Mouse (Mus musculus) midbrain, embryonic 11.5 days (tissue): ENCODE measurements around the gene Rnf214. TPM values are rescaled to one million over a fixed set of nuclear protein-coding genes. Genes with fewer than 3 reads are reported as not detected.
A peak's percentile ranks its signal among the peaks of the same experiment; 100 is the strongest.

Experiments
- ATAC-seq: fragments of 200-750 bp; cut with Nextera tagmentation; 2 replicates; pipeline ENCODE4 v1.8.0; 2017; ENCODE audit warnings: moderate TSS enrichment, moderate library complexity; ENCODE audit not compliant: low FRiP score
- DNase-seq: peaks from one replicate; pipeline ENCODE4 v3.0.0; 2015; ENCODE audit warnings: low spot score; ENCODE audit errors: missing footprints
- H3K27ac ChIP-seq: fragments of 300-500 bp; sonication (generic); 2 replicates; pipeline ENCODE4 v1.5.1; 2014; ENCODE audit warnings: low read depth, low read length
- H3K27me3 ChIP-seq: fragments of 300-500 bp; sonication (generic); 2 replicates; pipeline ENCODE4 v1.6.1; 2014; ENCODE audit warnings: mild to moderate bottlenecking, low read length, moderate library complexity, mixed read lengths; ENCODE audit not compliant: control insufficient read depth, insufficient read depth
- H3K36me3 ChIP-seq: fragments of 300-500 bp; sonication (generic); 2 replicates; pipeline ENCODE4 v1.6.1; 2014; ENCODE audit warnings: mild to moderate bottlenecking, low read length, moderate library complexity, mixed read lengths; ENCODE audit not compliant: control insufficient read depth, insufficient read depth
- H3K4me1 ChIP-seq: fragments of 300-500 bp; sonication (generic); 2 replicates; pipeline ENCODE4 v1.6.1; 2014; ENCODE audit warnings: low read length; ENCODE audit not compliant: control insufficient read depth, insufficient read depth
- H3K4me2 ChIP-seq: fragments of 300-500 bp; sonication (generic); 2 replicates; pipeline ENCODE4 v1.6.1; 2014; ENCODE audit warnings: mild to moderate bottlenecking, moderate library complexity
- H3K4me3 ChIP-seq: fragments of 300-500 bp; sonication (generic); 2 replicates; pipeline ENCODE4 v1.5.1; 2014; ENCODE audit warnings: low read depth, low read length
- H3K9ac ChIP-seq: fragments of 300-500 bp; sonication (generic); 2 replicates; pipeline ENCODE4 v1.6.1; 2014; ENCODE audit warnings: low read length
- H3K9me3 ChIP-seq: fragments of 300-500 bp; sonication (generic); 2 replicates; pipeline ENCODE4 v1.6.1; 2016; ENCODE audit warnings: low read length; ENCODE audit not compliant: control insufficient read depth
- WGBS: fragments of 180-500 bp; shearing (Covaris S2); extraction: QIAGEN DNeasy Blood & Tissue Kit; methylation state at CpG from one replicate; pipeline ENCODE4 v1.1.7; 2014; 5-methylcytosine and 5-hydroxymethylcytosine counted together
- polyA plus RNA-seq: library from polyadenylated mRNA; unstranded; fragments of >200 nt; fragmentation: Nextera tagmentation; extraction: Ambion mirVana; gene quantifications from 2 replicates; pipeline ENCODE4 v1.2.1, GENCODE M21; 2014

Gene Rnf214
- polyA plus RNA-seq, 1 experiment from 2014 or later: 73.4 TPM

GRCm38 (mm10) chr9:45938952-45939637 lies 32.4 kb upstream of the Rnf214 start:
- H3K36me3 ChIP-seq: peaks cover 7% of the 10 kb centered on the region
- no peak overlapping the region for H3K27ac ChIP-seq
- no peak overlapping the region for H3K4me2 ChIP-seq
- DNase-seq (no peak), ATAC-seq (no peak)
- no peaks in the 10 kb centered on the region for H3K27me3 ChIP-seq
- H3K9ac ChIP-seq: no peak overlapping the region
- 91% methylated on average over 15 of the region's 15 CpGs for WGBS
- no peaks in the 10 kb centered on the region for H3K4me1 ChIP-seq
- H3K4me3 ChIP-seq: no peak overlapping the region
- no peaks in the 10 kb centered on the region for H3K9me3 ChIP-seq

DNA sequence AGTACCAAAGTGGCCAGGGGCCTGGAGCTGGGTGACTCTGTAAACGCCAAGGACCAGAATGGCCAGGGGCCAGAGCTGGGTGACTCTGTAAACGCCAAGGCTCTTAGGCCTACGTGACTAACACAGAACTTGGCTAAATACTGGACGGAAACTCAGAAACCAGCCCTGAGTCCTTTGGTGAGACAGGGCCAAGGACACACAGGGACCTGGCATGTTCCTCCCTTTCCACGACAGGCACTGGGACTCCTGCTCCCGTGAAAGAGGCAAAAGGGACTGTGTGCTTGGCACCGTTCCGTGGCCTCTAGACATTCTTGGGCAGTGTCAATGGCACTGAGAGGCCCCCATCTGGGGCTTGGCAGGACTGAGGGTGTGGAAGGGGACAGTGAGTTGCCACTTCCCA lies 31.4 kb upstream of the Rnf214 start:
- Histone ChIP-seq H3K9me3 (no peaks in the 10 kb centered on the region), H3K4me2 (no peak overlapping the region), H3K36me3 (peaks cover 4% of the 10 kb centered on the region; the same call in 1 of the 2 replicates), H3K27ac (no peak overlapping the region), H3K4me1 (no peaks in the 10 kb centered on the region), H3K27me3 (no peaks in the 10 kb centered on the region), H3K9ac (no peak overlapping the region), H3K4me3 (no peak overlapping the region)
- DNase-seq (no peak), ATAC-seq (no peak)
- 92% methylated on average over 8 of the region's 8 CpGs for WGBS

- H3K27me3 ChIP-seq: no peaks in the 10 kb centered on the region
- DNase-seq (peak; percentile 86), ATAC-seq (peak; percentile 58; the same call in 1 of the 2 replicates)
- no peak overlapping the region for H3K4me2 ChIP-seq
- no peaks in the 10 kb centered on the region for H3K4me1 ChIP-seq
- no peak overlapping the region for H3K9ac ChIP-seq
- H3K4me3 ChIP-seq: no peak overlapping the region
- no peak overlapping the region for H3K27ac ChIP-seq
- H3K9me3 ChIP-seq: no peaks in the 10 kb centered on the region
- 22% methylated on average over 3 of the region's 3 CpGs for WGBS
- H3K36me3 ChIP-seq: peaks cover 2% of the 10 kb centered on the region; the same call in 1 of the 2 replicates
Observed at GRCm38 (mm10) chr9:45936883-45937282, 30.2 kb upstream of the Rnf214 start.

GRCm38 (mm10) chr9:45935628-45936210 lies 29.0 kb upstream of the Rnf214 start, which contains the start of gene Tagln:
TSS of gene Tagln (minus strand) at chr9:45936058.
- H3K27ac ChIP-seq: no peak within 1 kb of the TSS
- H3K27me3 ChIP-seq: no peaks in the 10 kb centered on the region
- no peak for ATAC-seq

GRCm38 (mm10) chr9:45932571-45933415 lies 26.1 kb upstream of the Rnf214 start:
- H3K9me3 ChIP-seq: no peaks in the 10 kb centered on the region
- no peaks in the 10 kb centered on the region for H3K27me3 ChIP-seq
- no peak for DNase-seq
- 85% methylated on average over 11 of the region's 11 CpGs for WGBS
- ATAC-seq: no peak
- H3K4me2 ChIP-seq: no peak overlapping the region
- peaks cover 3% of the 10 kb centered on the region; the same call in 1 of the 2 replicates for H3K36me3 ChIP-seq
- H3K4me3 ChIP-seq: no peak overlapping the region
- H3K9ac ChIP-seq: no peak overlapping the region
- H3K4me1 ChIP-seq: no peaks in the 10 kb centered on the region
- no peak overlapping the region for H3K27ac ChIP-seq

More at GRCm38 (mm10) chr9:45935628-45936210, 29.0 kb upstream of the Rnf214 start, which contains the start of gene Tagln:
- peaks cover 2% of the 10 kb centered on the region; the same call in 1 of the 2 replicates for H3K36me3 ChIP-seq
- H3K4me1 ChIP-seq: no peaks in the 10 kb centered on the region
- peak within 1 kb of the TSS; percentile 30 for H3K4me2 ChIP-seq
- H3K9me3 ChIP-seq: no peaks in the 10 kb centered on the region
- H3K9ac ChIP-seq: peak within 1 kb of the TSS; percentile 51
- peak; percentile 84 for DNase-seq
- 9% methylated on average over 21 of the region's 21 CpGs for WGBS
- H3K4me3 ChIP-seq: no peak within 1 kb of the TSS

- H3K36me3 ChIP-seq: peaks cover 9% of the 10 kb centered on the region; the same call in 1 of the 2 replicates
- no peaks in the 10 kb centered on the region for H3K27me3 ChIP-seq
Observed at GRCm38 (mm10) chr9:45931958-45932357, 25.2 kb upstream of the Rnf214 start.

GRCm38 (mm10) chr9:45929285-45929684 lies 22.6 kb upstream of the Rnf214 start:
- ATAC-seq: no peak
- 89% methylated on average over 5 of the region's 5 CpGs for WGBS
- peaks cover 10% of the 10 kb centered on the region; the same call in 1 of the 2 replicates for H3K36me3 ChIP-seq

More at GRCm38 (mm10) chr9:45931958-45932357, 25.2 kb upstream of the Rnf214 start:
- no peak for ATAC-seq
- H3K9me3 ChIP-seq: no peaks in the 10 kb centered on the region
- 59% methylated on average over 1 of the region's 1 CpGs for WGBS
- H3K9ac ChIP-seq: no peak overlapping the region
- no peak overlapping the region for H3K4me3 ChIP-seq
- no peak for DNase-seq
- H3K27ac ChIP-seq: no peak overlapping the region
- no peaks in the 10 kb centered on the region for H3K4me1 ChIP-seq
- H3K4me2 ChIP-seq: no peak overlapping the region

DNA sequence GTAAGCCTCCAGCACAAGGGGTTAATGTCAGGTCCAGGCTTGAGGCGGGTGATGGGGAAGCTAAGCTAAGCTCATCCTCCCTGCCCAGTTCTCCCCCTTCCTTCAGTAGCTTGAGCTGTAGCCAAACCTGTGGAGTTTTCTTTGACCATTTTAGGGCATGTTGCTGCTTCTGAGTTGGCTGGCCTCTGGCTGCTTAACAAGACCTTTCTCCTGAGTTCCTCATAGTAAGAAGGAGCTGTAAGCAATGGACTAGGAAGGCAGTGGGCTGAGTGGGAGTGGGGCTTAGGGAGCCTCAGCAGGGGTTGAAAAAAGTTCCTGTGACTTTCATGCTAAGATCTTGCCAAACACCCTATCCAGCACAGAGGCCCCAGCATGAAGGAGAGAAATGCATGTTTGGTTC lies 13.2 kb upstream of the Rnf214 start:
- 67% methylated on average over 1 of the region's 1 CpGs for WGBS
- Histone ChIP-seq H3K4me3 (no peak overlapping the region), H3K4me1 (no peaks in the 10 kb centered on the region), H3K4me2 (no peak overlapping the region), H3K9ac (no peak overlapping the region), H3K27me3 (no peaks in the 10 kb centered on the region), H3K9me3 (no peaks in the 10 kb centered on the region), H3K27ac (no peak overlapping the region), H3K36me3 (peaks cover 6% of the 10 kb centered on the region)
- DNase-seq: no peak
- no peak for ATAC-seq

More at GRCm38 (mm10) chr9:45929285-45929684, 22.6 kb upstream of the Rnf214 start:
- no peaks in the 10 kb centered on the region for H3K4me1 ChIP-seq
- H3K27me3 ChIP-seq: no peaks in the 10 kb centered on the region
- H3K4me2 ChIP-seq: no peak overlapping the region
- no peak overlapping the region for H3K27ac ChIP-seq
- no peak for DNase-seq
- H3K9me3 ChIP-seq: no peaks in the 10 kb centered on the region
- no peak overlapping the region for H3K4me3 ChIP-seq
- no peak overlapping the region for H3K9ac ChIP-seq
